Mouse (Mus musculus) spleen, postnatal 10 days (tissue): Measurements from ENCODE around the gene Ctns.

Experiments
- DNase-seq, 2 experiments: peaks; one replicate each; pipeline ENCODE4 v3.0.0; 2021 to 2022; ENCODE audit warnings: low spot score in 2 of 2

Ctns gene

GRCm38 (mm10) chr11:73198603-73199229 is at the start of gene Ctns:
TSS of gene Ctns (minus strand) at chr11:73199042.
- peak in 1 of 2 experiments; percentile 83 for DNase-seq

- DNase-seq: no peak
These were observed 43.9 kb upstream of the Ctns start for GRCm38 (mm10) chr11:73242777-73243176.

GRCm38 (mm10) chr11:73242199-73242598 is 43.4 kb upstream of the Ctns start:
- DNase-seq: no peak

GRCm38 (mm10) chr11:73236731-73237130 is 37.9 kb upstream of the Ctns start:
- no peak for DNase-seq

- no peak for DNase-seq
These were observed 37.3 kb upstream of the Ctns start for GRCm38 (mm10) chr11:73235990-73236701.

GRCm38 (mm10) chr11:73233992-73234391 is 35.1 kb upstream of the Ctns start, which contains the start of gene Trpv1:
TSS of gene Trpv1 (plus strand) at chr11:73234292.
- DNase-seq: no peak

- DNase-seq: no peak
These were observed 33.7 kb upstream of the Ctns start for GRCm38 (mm10) chr11:73232513-73232912.

- DNase-seq: no peak
These were observed 31.2 kb upstream of the Ctns start for GRCm38 (mm10) chr11:73230081-73230480.

GRCm38 (mm10) chr11:73228881-73229280 is 30.0 kb upstream of the Ctns start:
- no peak for DNase-seq

GRCm38 (mm10) chr11:73225856-73226255 is 27.0 kb upstream of the Ctns start:
- DNase-seq: no peak

GRCm38 (mm10) chr11:73223966-73224365 is 25.1 kb upstream of the Ctns start:
- DNase-seq: peak in 1 of 2 experiments; percentile 26

- DNase-seq: no peak
These were observed 24.0 kb upstream of the Ctns start for GRCm38 (mm10) chr11:73222846-73223245.

GRCm38 (mm10) chr11:73220651-73221050 is 21.8 kb upstream of the Ctns start:
- no peak for DNase-seq

- DNase-seq: no peak
These were observed 20.8 kb upstream of the Ctns start for GRCm38 (mm10) chr11:73219671-73220070.

GRCm38 (mm10) chr11:73213956-73214355 is 15.1 kb upstream of the Ctns start:
- DNase-seq: no peak

- DNase-seq: peak in 1 of 2 experiments; percentile 35
These were observed 8.8 kb upstream of the Ctns start for GRCm38 (mm10) chr11:73207621-73208020.

GRCm38 (mm10) chr11:73205194-73205593 is 6.4 kb upstream of the Ctns start:
- DNase-seq: no peak

- no peak for DNase-seq
These were observed 5.1 kb upstream of the Ctns start for GRCm38 (mm10) chr11:73203895-73204294.

- no peak for DNase-seq
These were observed 2.8 kb upstream of the Ctns start for GRCm38 (mm10) chr11:73201597-73201996.

- DNase-seq: no peak
These were observed 2.2 kb upstream of the Ctns start for GRCm38 (mm10) chr11:73201021-73201420.

- DNase-seq: peak in 1 of 2 experiments; percentile 47
These were observed 1.0 kb upstream of the Ctns start for GRCm38 (mm10) chr11:73199879-73200278.

GRCm38 (mm10) chr11:73199230-73199712 is 429 bp upstream of the Ctns start, which contains the start of gene Shpk:
TSS of gene Shpk (plus strand) at chr11:73199460.
- peak; percentile 93 to 95 for DNase-seq

- DNase-seq: no peak
These were observed 652 bp downstream of the Ctns start for GRCm38 (mm10) chr11:73198190-73198589.
